Mouse (Mus musculus): Measurements from ENCODE around the gene Myof.
A peak's percentile ranks its signal among the peaks of the same experiment; 100 is the strongest.

- no peak for TF ChIP-seq POLR2A (IDR thresholded peaks at IDR 0.05; ENCODE audit: insufficient read length, low read depth)
- TF ChIP-seq REST (IDR thresholded peaks at IDR 0.05; ENCODE audit: insufficient read depth, insufficient read length): no peak
- TF ChIP-seq USF1 (IDR thresholded peaks at IDR 0.05; ENCODE audit: low read depth): no peak
- TF ChIP-seq MAX (IDR thresholded peaks at IDR 0.05; ENCODE audit: low read depth): no peak
- TF ChIP-seq MYOD1 (IDR thresholded peaks at IDR 0.05; ENCODE audit: control insufficient read depth in 1 of 3, insufficient read length in 2 of 3, low read depth in 2 of 3): peak in 1 of 3 experiments; percentile 43
- TF ChIP-seq TCF12 (IDR thresholded peaks at IDR 0.05; ENCODE audit: insufficient read depth, poor library complexity, severe bottlenecking): peak; percentile 27
- no peak for TF ChIP-seq E2F4 (IDR thresholded peaks at IDR 0.05; ENCODE audit: insufficient read depth)
These were observed 129.1 kb downstream of the Myof start for GRCm38 (mm10) chr19:37914261-37914660.
